Mouse (Mus musculus): ENCODE results near the gene Tbc1d24. TPM values are rescaled to one million over a fixed set of nuclear protein-coding genes. Genes with fewer than 3 reads are reported as not detected.

The Tbc1d24 gene
- polyA plus RNA-seq, 1 experiment from 2014 or later = 8.6 TPM

DNA sequence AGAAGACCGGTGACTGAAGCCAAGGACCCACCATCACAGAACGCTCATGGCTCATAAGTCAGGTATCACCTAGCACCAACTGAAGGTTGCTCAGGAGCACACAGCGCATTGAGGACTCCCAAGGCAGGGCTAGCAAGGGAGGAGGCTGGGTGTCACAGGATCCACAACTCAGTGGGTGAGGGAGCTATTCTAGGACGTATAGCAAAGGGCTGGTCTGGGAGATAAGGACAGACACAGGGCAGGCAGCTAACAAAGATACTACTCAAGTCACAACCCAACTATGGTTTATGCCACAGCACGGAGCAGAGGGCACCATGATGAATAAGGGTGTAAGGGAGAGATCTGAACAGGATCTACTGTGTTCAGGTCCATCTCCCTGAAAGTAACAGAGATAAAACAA is 20.5 kb upstream of the Tbc1d24 start:
- Histone ChIP-seq H3K9me3 (replicated peaks) (no peaks in the 10 kb centered on the region), H3K4me2 (replicated peaks) (no peak overlapping the region), H3K36me3 (peaks cover 73% of the 10 kb centered on the region), H3K4me1 (no peaks in the 10 kb centered on the region), H3K9ac (no peak overlapping the region), H3K27me3 (no peaks in the 10 kb centered on the region), H3K4me3 (replicated peaks) (no peak overlapping the region), H3K27ac (replicated peaks) (no peak overlapping the region)
- WGBS = 94% methylated on average over 5 of the region's 5 CpGs
- no peak for ATAC-seq (ENCODE audit: insufficient number of reproducible peaks, low FRiP score, low TSS enrichment, low read depth)

DNA sequence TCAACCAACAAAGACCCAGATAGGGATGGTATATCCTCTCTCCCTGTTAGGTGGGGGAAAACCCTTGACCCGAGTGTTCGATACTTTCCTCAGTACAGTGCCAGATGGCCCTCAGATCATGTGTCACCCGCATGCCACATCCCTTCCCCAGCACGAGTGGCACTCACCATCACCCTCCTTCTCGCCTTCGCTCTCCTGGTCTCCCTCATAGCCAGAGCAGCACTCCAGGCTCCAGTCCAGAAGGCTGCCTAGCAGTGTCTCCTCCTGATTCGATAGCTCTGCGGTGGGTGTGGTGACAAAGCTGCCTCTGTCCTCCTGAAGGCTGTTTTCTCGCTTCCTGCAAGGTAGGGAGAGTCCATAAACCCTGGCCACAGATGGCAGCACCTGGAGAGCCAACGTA is 19.4 kb upstream of the Tbc1d24 start:
- ATAC-seq (ENCODE audit: insufficient number of reproducible peaks, low FRiP score, low TSS enrichment, low read depth) = no peak
- H3K4me1 ChIP-seq = peaks cover 5% of the 10 kb centered on the region
- no peak overlapping the region for H3K4me2 ChIP-seq (replicated peaks)
- peaks cover 63% of the 10 kb centered on the region for H3K36me3 ChIP-seq
- WGBS = 77% methylated on average over 10 of the region's 10 CpGs
- no peak overlapping the region for H3K27ac ChIP-seq (replicated peaks)
- H3K27me3 ChIP-seq = no peaks in the 10 kb centered on the region
- no peak overlapping the region for H3K4me3 ChIP-seq (replicated peaks)
- H3K9ac ChIP-seq = no peak overlapping the region
- no peaks in the 10 kb centered on the region for H3K9me3 ChIP-seq (replicated peaks)

GRCm38 (mm10) chr17:24223513-24223912 is 18.2 kb upstream of the Tbc1d24 start:
- Histone ChIP-seq H3K9me3 (replicated peaks) (no peaks in the 10 kb centered on the region), H3K4me1 (peaks cover 14% of the 10 kb centered on the region), H3K9ac (no peak overlapping the region), H3K27me3 (no peaks in the 10 kb centered on the region), H3K4me3 (replicated peaks) (no peak overlapping the region), H3K36me3 (peaks cover 55% of the 10 kb centered on the region), H3K27ac (replicated peaks) (no peak overlapping the region), H3K4me2 (replicated peaks) (no peak overlapping the region)
- 85% methylated on average over 5 of the region's 5 CpGs for WGBS
- ATAC-seq (ENCODE audit: insufficient number of reproducible peaks, low FRiP score, low TSS enrichment, low read depth) = no peak

DNA sequence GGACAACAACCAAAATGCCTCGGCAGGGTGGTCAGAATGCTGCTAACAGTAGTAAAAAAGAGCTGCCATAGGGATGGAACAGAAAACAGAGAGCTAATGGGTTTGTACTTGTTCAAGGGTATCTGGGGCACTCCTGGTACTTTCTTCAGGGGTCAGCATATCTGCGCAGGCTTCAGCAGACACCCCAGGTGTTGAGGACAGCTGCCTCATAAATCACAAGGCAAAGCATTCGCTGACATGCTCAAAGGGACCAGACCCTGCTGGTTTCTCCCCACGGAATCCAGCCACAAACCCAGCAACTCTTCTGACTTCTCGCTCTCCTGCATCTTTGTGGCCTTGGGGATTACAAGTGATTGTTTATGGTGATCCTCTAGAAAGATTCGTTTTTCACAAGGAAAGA is 17.3 kb upstream of the Tbc1d24 start:
- Histone ChIP-seq H3K27me3 (no peaks in the 10 kb centered on the region), H3K4me2 (replicated peaks) (no peak overlapping the region), H3K4me3 (replicated peaks) (no peak overlapping the region), H3K9ac (no peak overlapping the region), H3K9me3 (replicated peaks) (no peaks in the 10 kb centered on the region), H3K4me1 (peaks cover 14% of the 10 kb centered on the region), H3K27ac (replicated peaks) (no peak overlapping the region), H3K36me3 (peaks cover 52% of the 10 kb centered on the region)
- WGBS = 78% methylated on average over 6 of the region's 6 CpGs
- ATAC-seq (ENCODE audit: insufficient number of reproducible peaks, low FRiP score, low TSS enrichment, low read depth) = no peak

GRCm38 (mm10) chr17:24220435-24221411 is 15.4 kb upstream of the Tbc1d24 start, which contains the start of gene Tedc2:
Gene Tedc2, minus strand, starts transcription at chr17:24220851.
- WGBS = 5% methylated on average over 41 of the region's 41 CpGs

DNA sequence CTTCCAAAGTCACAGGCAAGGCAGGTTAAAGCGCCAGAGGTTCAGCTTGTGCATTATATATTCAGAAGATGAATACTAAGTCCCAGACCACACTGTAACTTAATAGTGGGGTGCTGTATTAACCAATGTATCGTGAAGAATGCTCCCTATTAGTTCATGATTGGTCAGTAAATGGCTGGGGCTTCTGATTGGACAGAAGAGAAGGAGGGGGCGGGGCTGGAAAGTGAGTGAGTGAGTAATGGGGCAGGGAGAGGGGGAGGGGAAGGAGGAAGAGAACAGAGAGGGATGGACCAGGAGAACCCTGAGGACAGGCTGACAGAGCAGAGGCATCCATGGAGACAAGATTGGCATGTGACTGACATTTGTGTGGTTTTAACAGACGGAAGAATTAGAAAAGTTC is 11.5 kb upstream of the Tbc1d24 start:
- H3K4me1 ChIP-seq = peaks cover 26% of the 10 kb centered on the region
- H3K36me3 ChIP-seq = peaks cover 27% of the 10 kb centered on the region
- H3K27me3 ChIP-seq = no peaks in the 10 kb centered on the region
- WGBS = 62% methylated on average over 4 of the region's 4 CpGs
- no peaks in the 10 kb centered on the region for H3K9me3 ChIP-seq (replicated peaks)
- no peak overlapping the region for H3K4me3 ChIP-seq (replicated peaks)
- no peak overlapping the region for H3K9ac ChIP-seq
- H3K27ac ChIP-seq (replicated peaks) = no peak overlapping the region
- no peak for ATAC-seq (ENCODE audit: insufficient number of reproducible peaks, low FRiP score, low TSS enrichment, low read depth)
- no peak overlapping the region for H3K4me2 ChIP-seq (replicated peaks)

More at GRCm38 (mm10) chr17:24220435-24221411, 15.4 kb upstream of the Tbc1d24 start, which contains the start of gene Tedc2:
- Histone ChIP-seq H3K27ac (replicated peaks) (peak within 1 kb of the TSS; percentile 55), H3K4me1 (peaks cover 14% of the 10 kb centered on the region), H3K9me3 (replicated peaks) (no peaks in the 10 kb centered on the region), H3K4me3 (replicated peaks) (peak within 1 kb of the TSS; percentile 74), H3K27me3 (no peaks in the 10 kb centered on the region), H3K9ac (peak within 1 kb of the TSS; percentile 69), H3K36me3 (peaks cover 51% of the 10 kb centered on the region), H3K4me2 (replicated peaks) (peak within 1 kb of the TSS; percentile 74)
- peak; percentile 92 for ATAC-seq (ENCODE audit: insufficient number of reproducible peaks, low FRiP score, low TSS enrichment, low read depth)

- no peak overlapping the region for H3K9ac ChIP-seq
- peaks cover 49% of the 10 kb centered on the region for H3K4me1 ChIP-seq
- 56% methylated on average over 6 of the region's 6 CpGs for whole genome bisulfite sequencing
- H3K4me3 ChIP-seq (replicated peaks) = no peak overlapping the region
- no peak for ATAC-seq (ENCODE audit: insufficient number of reproducible peaks, low FRiP score, low TSS enrichment, low read depth)
- no peaks in the 10 kb centered on the region for H3K9me3 ChIP-seq (replicated peaks)
- no peaks in the 10 kb centered on the region for H3K27me3 ChIP-seq
- peaks cover 26% of the 10 kb centered on the region for H3K36me3 ChIP-seq
- H3K27ac ChIP-seq (replicated peaks) = no peak overlapping the region
- H3K4me2 ChIP-seq (replicated peaks) = no peak overlapping the region
Measured at GRCm38 (mm10) chr17:24213186-24213585, 7.8 kb upstream of the Tbc1d24 start.

DNA sequence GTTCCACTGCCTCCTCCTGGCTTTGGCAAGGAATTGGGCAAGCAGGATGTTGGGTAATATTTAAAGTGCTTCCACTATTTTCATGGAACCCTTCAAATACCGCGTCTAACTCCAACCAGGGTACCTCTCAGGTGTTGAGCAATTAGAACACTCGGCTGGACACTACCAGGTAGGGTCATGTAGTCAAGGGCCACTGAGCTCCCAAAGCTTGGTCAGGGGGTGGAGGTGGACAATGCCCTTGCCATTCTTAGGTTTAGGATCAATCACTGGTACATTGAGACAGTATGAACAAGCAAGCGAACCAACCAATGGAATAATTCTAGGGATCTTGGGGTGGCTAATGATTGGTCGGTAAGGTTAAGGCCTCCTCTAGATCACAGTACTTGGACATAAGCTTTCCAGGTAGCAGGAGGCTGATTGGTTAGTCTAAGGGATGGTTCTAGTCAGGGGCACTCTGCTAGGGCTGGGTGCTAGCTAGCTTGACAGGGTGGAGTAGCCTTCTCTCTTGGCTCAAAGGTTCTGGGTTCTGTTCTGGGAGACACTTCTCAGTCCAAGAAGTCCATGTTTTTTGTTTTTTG is 7.2 kb upstream of the Tbc1d24 start:
- peak overlapping the region; percentile 50 for H3K4me3 ChIP-seq (replicated peaks)
- H3K27ac ChIP-seq (replicated peaks) = peak overlapping the region; percentile 93; the same call in 1 of the 2 replicates
- no peak overlapping the region for H3K9ac ChIP-seq
- H3K4me2 ChIP-seq (replicated peaks) = peak overlapping the region; percentile 97
- H3K9me3 ChIP-seq (replicated peaks) = no peaks in the 10 kb centered on the region
- no peaks in the 10 kb centered on the region for H3K27me3 ChIP-seq
- H3K36me3 ChIP-seq = peaks cover 22% of the 10 kb centered on the region
- ATAC-seq (ENCODE audit: insufficient number of reproducible peaks, low FRiP score, low TSS enrichment, low read depth) = no peak
- WGBS = 30% methylated on average over 5 of the region's 5 CpGs
- H3K4me1 ChIP-seq = peaks cover 55% of the 10 kb centered on the region

- peaks cover 62% of the 10 kb centered on the region for H3K4me1 ChIP-seq
- peak overlapping the region; percentile 50 for H3K4me3 ChIP-seq (replicated peaks)
- peak overlapping the region; percentile 97 for H3K4me2 ChIP-seq (replicated peaks)
- no peak for ATAC-seq (ENCODE audit: insufficient number of reproducible peaks, low FRiP score, low TSS enrichment, low read depth)
- H3K27ac ChIP-seq (replicated peaks) = peak overlapping the region; percentile 93
- no peaks in the 10 kb centered on the region for H3K27me3 ChIP-seq
- WGBS = 1% methylated on average over 37 of the region's 37 CpGs
- no peaks in the 10 kb centered on the region for H3K9me3 ChIP-seq (replicated peaks)
- H3K36me3 ChIP-seq = peaks cover 15% of the 10 kb centered on the region
- peak overlapping the region; percentile 54 for H3K9ac ChIP-seq
Measured at GRCm38 (mm10) chr17:24211631-24212440, 6.5 kb upstream of the Tbc1d24 start.

DNA sequence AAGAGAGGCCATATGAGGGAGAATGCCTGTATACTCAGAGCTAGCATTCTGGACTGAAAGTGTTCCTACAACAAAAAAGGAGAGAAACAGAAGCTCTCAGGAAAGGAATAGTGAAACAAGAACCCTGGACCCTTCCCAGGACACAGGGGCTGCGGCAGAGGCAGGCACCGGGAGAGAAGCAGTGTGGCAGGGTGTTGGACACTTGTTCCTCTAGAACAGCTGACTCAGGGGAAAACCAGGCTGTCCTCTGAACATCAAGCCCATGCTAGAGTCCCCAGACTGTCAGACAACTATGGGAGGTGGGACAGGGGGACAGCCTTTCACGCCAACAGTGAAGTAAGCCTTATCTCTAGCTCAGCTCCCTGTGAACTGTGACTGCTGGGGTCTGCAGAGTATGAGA is 5.2 kb upstream of the Tbc1d24 start:
- no peaks in the 10 kb centered on the region for H3K9me3 ChIP-seq (replicated peaks)
- peaks cover 5% of the 10 kb centered on the region for H3K36me3 ChIP-seq
- H3K27me3 ChIP-seq = no peaks in the 10 kb centered on the region
- H3K4me1 ChIP-seq = peaks cover 75% of the 10 kb centered on the region
- no peak overlapping the region for H3K9ac ChIP-seq
- 55% methylated on average over 3 of the region's 3 CpGs for WGBS
- peak overlapping the region; percentile 93 for H3K27ac ChIP-seq (replicated peaks)
- ATAC-seq (ENCODE audit: insufficient number of reproducible peaks, low FRiP score, low TSS enrichment, low read depth) = no peak
- H3K4me2 ChIP-seq (replicated peaks) = no peak overlapping the region; the same call in 1 of the 2 replicates
- H3K4me3 ChIP-seq (replicated peaks) = no peak overlapping the region

- Histone ChIP-seq H3K9ac (no peak overlapping the region), H3K4me2 (replicated peaks) (peak overlapping the region; percentile 90), H3K36me3 (no peaks in the 10 kb centered on the region), H3K4me3 (replicated peaks) (peak overlapping the region; percentile 72; the same call in 1 of the 2 replicates), H3K27ac (replicated peaks) (peak overlapping the region; percentile 93), H3K27me3 (no peaks in the 10 kb centered on the region), H3K4me1 (peaks cover 79% of the 10 kb centered on the region), H3K9me3 (replicated peaks) (no peaks in the 10 kb centered on the region)
- WGBS = 65% methylated on average over 3 of the region's 3 CpGs
- ATAC-seq (ENCODE audit: insufficient number of reproducible peaks, low FRiP score, low TSS enrichment, low read depth) = no peak
Measured at GRCm38 (mm10) chr17:24209916-24210240, 4.5 kb upstream of the Tbc1d24 start.

All from embryonic facial prominence, embryonic 15.5 days (tissue).